Mouse (Mus musculus) brown adipose tissue, adult 24 weeks (tissue): ENCODE results near the gene Alox12. TPM values are rescaled to one million over a fixed set of nuclear protein-coding genes. Genes with fewer than 3 reads are reported as not detected.
A peak's percentile ranks its signal among the peaks of the same experiment; 100 is the strongest.

Experiments
- H3K27ac ChIP-seq: fragments of 200-500 bp; replicated peaks from 2 replicates; pipeline ENCODE4 v1.5.1; 2012; ENCODE audit warnings: low read depth, mild to moderate bottlenecking, low read length
- H3K4me1 ChIP-seq: fragments of 200-500 bp; 2 replicates; pipeline ENCODE4 v1.6.1; 2012; ENCODE audit warnings: low read length, mixed read lengths; ENCODE audit not compliant: control insufficient read depth, insufficient read depth, insufficient read length
- H3K4me3 ChIP-seq: fragments of 200-500 bp; 2 replicates; pipeline ENCODE4 v1.5.1; 2012; ENCODE audit warnings: low read depth, mild to moderate bottlenecking, low read length, moderate library complexity; ENCODE audit not compliant: insufficient read depth
- polyA plus RNA-seq: library from polyadenylated mRNA; stranded (reverse); fragments of >200 nt; gene quantifications from 2 replicates; pipeline ENCODE4 v1.2.4, GENCODE M21; 2012; ENCODE audit not compliant: missing spikeins, insufficient read depth, insufficient read length

The Alox12 gene
- polyA plus RNA-seq, 1 experiment, result 0.44 TPM

GRCm38 (mm10) chr11:70265252-70265651, 10.1 kb upstream of the Alox12 start:
- peaks cover 11% of the 10 kb centered on the region for H3K4me1 ChIP-seq
- no peak overlapping the region for H3K27ac ChIP-seq
- H3K4me3 ChIP-seq, result no peak overlapping the region

DNA sequence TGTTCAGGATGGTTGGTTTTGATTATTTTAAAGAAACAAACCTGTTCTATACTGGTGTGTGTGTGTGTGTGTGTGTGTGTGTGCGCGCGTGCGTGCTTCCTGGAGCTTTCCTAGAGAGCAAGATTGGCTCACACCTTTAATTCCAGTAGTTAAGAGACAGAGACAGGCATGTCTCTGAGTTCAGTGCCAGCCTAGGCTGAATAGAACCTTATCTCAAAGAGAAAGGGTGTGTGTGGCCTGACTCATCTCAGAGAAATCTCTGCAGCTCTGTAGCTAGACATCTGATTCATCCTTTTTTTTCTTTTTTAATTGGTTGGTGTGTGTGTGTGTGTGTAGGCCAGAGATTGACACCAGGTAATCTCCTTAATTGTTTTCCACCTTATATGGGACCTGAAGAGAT, 3.9 kb upstream of the Alox12 start:
- Histone ChIP-seq H3K4me3 (no peak overlapping the region), H3K4me1 (no peaks in the 10 kb centered on the region), H3K27ac (no peak overlapping the region)

GRCm38 (mm10) chr11:70254337-70254736, 816 bp downstream of the Alox12 start:
- Histone ChIP-seq H3K4me3 (peak overlapping the region; percentile 64), H3K27ac (no peak overlapping the region), H3K4me1 (no peaks in the 10 kb centered on the region)

GRCm38 (mm10) chr11:70251853-70252252, 3.3 kb downstream of the Alox12 start:
- Histone ChIP-seq H3K4me1 (no peaks in the 10 kb centered on the region), H3K4me3 (no peak overlapping the region), H3K27ac (no peak overlapping the region)

GRCm38 (mm10) chr11:70250150-70250549, 5.0 kb downstream of the Alox12 start:
- H3K27ac ChIP-seq, result no peak overlapping the region

GRCm38 (mm10) chr11:70247136-70247845, 7.9 kb downstream of the Alox12 start:
- H3K4me1 ChIP-seq, result no peaks in the 10 kb centered on the region
- H3K27ac ChIP-seq, result no peak overlapping the region
- H3K4me3 ChIP-seq, result no peak overlapping the region

More at GRCm38 (mm10) chr11:70250150-70250549, 5.0 kb downstream of the Alox12 start:
- H3K4me1 ChIP-seq, result no peaks in the 10 kb centered on the region
- no peak overlapping the region for H3K4me3 ChIP-seq

DNA sequence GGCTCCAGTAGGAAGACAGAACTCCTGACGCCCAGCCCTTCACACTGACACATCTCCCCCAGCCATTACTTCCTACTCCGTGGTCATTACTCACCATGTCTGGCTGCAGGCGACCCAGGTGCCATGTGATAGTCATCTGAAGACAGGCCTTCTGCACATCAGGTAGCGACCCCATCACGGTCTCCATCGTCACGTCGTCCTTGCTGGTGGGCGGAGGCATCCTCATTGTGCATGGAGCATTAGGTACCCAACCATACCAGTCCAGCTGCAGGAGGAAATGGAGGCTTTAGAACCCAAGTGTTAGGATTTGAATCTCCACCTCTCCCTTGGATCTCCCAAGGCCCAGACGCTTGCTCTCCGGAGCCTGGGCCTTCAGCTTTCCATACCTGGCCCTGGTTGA, 12.6 kb downstream of the Alox12 start:
- H3K27ac ChIP-seq, result no peak overlapping the region

GRCm38 (mm10) chr11:70239541-70240279, 15.4 kb downstream of the Alox12 start, which contains the start of the genes Gm21988 and Rnasek:
Gene Gm21988 (minus strand): TSS chr11:70239830.
Gene Rnasek (minus strand): TSS chr11:70239842.
- peak within 1 kb of the TSS; percentile 91 for H3K4me3 ChIP-seq

More for the DNA sequence above, 12.6 kb downstream of the Alox12 start:
- Histone ChIP-seq H3K4me1 (0 out of 2 replicates have a peak, but pooled peaks cover 2% of the 10 kb centered on the region), H3K4me3 (no peak overlapping the region)

DNA sequence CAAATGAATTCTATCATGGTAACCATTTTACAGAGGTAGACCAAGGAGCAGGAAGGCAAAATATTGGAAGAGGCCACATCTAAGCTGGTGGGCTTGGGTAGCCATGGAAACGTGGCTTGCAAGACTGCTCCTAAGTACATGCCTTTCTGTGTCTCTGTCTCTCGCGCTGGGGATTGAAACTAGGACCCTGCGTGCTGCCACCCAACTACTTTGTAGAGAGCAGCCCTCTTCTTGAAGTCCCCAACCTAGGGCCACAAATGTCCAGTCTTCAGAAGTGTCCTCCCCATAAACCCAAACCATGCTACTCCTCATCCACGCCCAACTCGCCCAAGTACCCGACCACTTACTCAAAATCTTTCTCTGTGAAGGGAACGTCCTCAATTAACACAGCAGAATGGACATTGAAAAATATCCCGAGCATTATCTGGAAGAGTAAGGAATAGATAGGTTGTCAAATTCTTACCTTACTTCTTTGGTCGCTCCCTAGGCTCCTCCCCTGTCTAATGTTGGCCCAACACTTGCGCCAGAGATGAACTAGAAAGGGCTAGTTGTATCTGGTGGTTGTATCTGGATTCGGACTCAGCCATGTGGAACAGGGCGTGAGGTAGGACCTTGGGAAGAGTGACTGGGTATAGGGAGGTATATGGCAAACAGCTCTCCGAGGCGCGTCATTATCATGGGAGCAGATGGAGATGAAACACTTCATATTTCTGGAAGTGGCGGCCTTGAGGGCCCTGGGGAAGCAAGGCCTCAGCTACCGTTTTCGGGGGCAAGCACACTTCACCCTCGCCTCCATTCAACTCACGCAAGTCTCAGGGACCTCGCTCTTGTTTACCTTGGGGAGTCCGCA, 16.3 kb downstream of the Alox12 start:
- Histone ChIP-seq H3K27ac (peak overlapping the region; percentile 93), H3K4me1 (peaks cover 2% of the 10 kb centered on the region; the same call in 1 of the 2 replicates), H3K4me3 (peak overlapping the region; percentile 91)

More at GRCm38 (mm10) chr11:70239541-70240279, 15.4 kb downstream of the Alox12 start, which contains the start of the genes Gm21988 and Rnasek:
- Histone ChIP-seq H3K27ac (peak within 1 kb of the TSS; percentile 97), H3K4me1 (peaks cover 2% of the 10 kb centered on the region; the same call in 1 of the 2 replicates)

GRCm38 (mm10) chr11:70237457-70238167, 17.5 kb downstream of the Alox12 start, which contains the start of gene 0610010K14Rik:
Gene 0610010K14Rik (minus strand): TSS chr11:70237914.
- Histone ChIP-seq H3K27ac (peak within 1 kb of the TSS; percentile 94), H3K4me3 (peak within 1 kb of the TSS; percentile 91), H3K4me1 (peaks cover 2% of the 10 kb centered on the region; the same call in 1 of the 2 replicates)

- Histone ChIP-seq H3K4me1 (peaks cover 2% of the 10 kb centered on the region; the same call in 1 of the 2 replicates), H3K27ac (peak overlapping the region; percentile 94), H3K4me3 (peak overlapping the region; percentile 91)
Observed at GRCm38 (mm10) chr11:70236717-70237116, 18.4 kb downstream of the Alox12 start.

- H3K4me1 ChIP-seq, result peaks cover 2% of the 10 kb centered on the region; the same call in 1 of the 2 replicates
- H3K4me3 ChIP-seq, result no peak overlapping the region
- no peak overlapping the region for H3K27ac ChIP-seq
Observed at GRCm38 (mm10) chr11:70235254-70235900, 19.8 kb downstream of the Alox12 start.

GRCm38 (mm10) chr11:70234497-70234896, 20.7 kb downstream of the Alox12 start:
- H3K4me1 ChIP-seq, result peaks cover 2% of the 10 kb centered on the region; the same call in 1 of the 2 replicates
- H3K27ac ChIP-seq, result peak overlapping the region; percentile 89
- H3K4me3 ChIP-seq, result peak overlapping the region; percentile 83
